Mouse (Mus musculus): ENCODE measurements around the gene Hypk.

DNA sequence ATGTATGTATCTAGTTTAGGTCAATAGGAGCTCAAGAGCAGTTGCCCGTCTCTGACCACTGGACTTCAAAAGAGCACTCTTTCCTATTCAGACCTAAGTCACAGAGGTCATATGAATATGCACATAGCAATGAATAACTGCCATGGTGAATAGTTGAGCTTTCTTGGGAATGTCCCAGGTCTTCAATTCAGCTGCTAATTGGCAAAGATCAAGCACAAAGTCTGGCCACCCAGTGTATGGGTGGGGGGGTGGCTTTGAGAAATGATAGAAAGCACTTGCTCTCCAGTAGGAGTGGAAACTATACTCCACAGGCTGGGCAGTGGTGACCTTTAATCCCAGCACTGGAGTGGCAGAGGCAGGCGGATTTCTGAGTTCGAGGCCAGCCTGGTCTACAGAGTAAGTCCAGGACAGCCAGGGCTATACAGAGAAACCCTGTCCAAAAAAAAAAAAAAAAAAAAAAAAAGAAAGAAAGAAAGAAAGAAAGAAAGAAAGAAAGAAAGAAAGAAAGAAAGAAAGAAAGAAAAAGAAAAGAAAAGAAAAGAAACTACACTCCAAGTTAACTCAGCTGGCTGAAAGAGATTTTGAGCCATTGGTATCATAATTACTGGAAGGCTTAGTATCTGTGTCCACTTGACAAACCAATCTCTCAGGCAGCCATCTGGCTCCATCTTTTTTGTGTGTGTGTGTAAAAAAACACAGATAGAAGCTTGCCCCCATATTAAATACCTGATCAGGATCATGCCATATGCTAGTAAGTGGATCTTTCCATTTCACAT is 24.6 kb downstream of the Hypk start:
- TF ChIP-seq TCF12 (IDR thresholded peaks at IDR 0.05; ENCODE audit: insufficient read depth, poor library complexity, severe bottlenecking) = no peak
- no peak for TF ChIP-seq POLR2A (IDR thresholded peaks at IDR 0.05; ENCODE audit: insufficient read length, low read depth)
- TF ChIP-seq MAX (IDR thresholded peaks at IDR 0.05; ENCODE audit: low read depth) = no peak
- no peak for TF ChIP-seq MYOD1 (IDR thresholded peaks at IDR 0.05; ENCODE audit: control insufficient read depth in 1 of 3, insufficient read length in 2 of 3, low read depth in 2 of 3)
- TF ChIP-seq E2F4 (IDR thresholded peaks at IDR 0.05; ENCODE audit: insufficient read depth) = no peak
- TF ChIP-seq SRF (IDR thresholded peaks at IDR 0.05; ENCODE audit: control insufficient read depth, insufficient read length, low read depth) = no peak
- no peak for TF ChIP-seq POLR2AphosphoS2 (IDR thresholded peaks at IDR 0.05; ENCODE audit: insufficient read length, low read depth)

Data from myocyte (in vitro differentiated cells).